12 mouse cellular contexts compared by ENCODE assay signal in genomic region chr7:127090154-127091113, GRCm38 (mm10). TPM values are rescaled to one million over a fixed set of nuclear protein-coding genes. Genes with fewer than 3 reads are reported as not detected.
DNase-seq lines count a peak whose midpoint lies in the region; ATAC-seq and TF ChIP-seq lines count a peak whose summit lies in the region.
"Had no signal": no experiment of that assay in that cellular context is flagged by ENCODE, and none has a peak within 500 bp of the region (broad histone marks: within the 10 kb centered on the region; RNA-seq: fewer than 3 reads in every experiment).

No protein-coding gene starts in this region.

- H3K9ac ChIP-seq in limb, embryonic 13.5 days: no peak overlapping the region
- H3K9ac ChIP-seq: embryonic facial prominence, embryonic 12.5 days had no signal

- no peak overlapping the region for H3K4me3 ChIP-seq in gastrocnemius, adult 2 months
- H3K4me3 ChIP-seq in spleen, adult 2 months (ENCODE audit: extremely low read depth, insufficient read depth, insufficient read length): peak overlapping the region; percentile 56
- no peak overlapping the region for H3K4me3 ChIP-seq in limb, embryonic 13.5 days
- H3K4me3 ChIP-seq: embryonic facial prominence, embryonic 12.5 days had no signal

- peak overlapping the region; percentile 46; the same call in 1 of the 2 replicates for H3K4me2 ChIP-seq in limb, embryonic 13.5 days (replicated peaks)

- peak overlapping the region; percentile 35; the same call in 1 of the 2 replicates for H3K27ac ChIP-seq in gastrocnemius, adult 2 months
- peak overlapping the region; percentile 99 for H3K27ac ChIP-seq in spleen, adult 2 months (ENCODE audit: insufficient read depth, low read length)
- H3K27ac ChIP-seq in limb, embryonic 13.5 days: no peak overlapping the region
- H3K27ac ChIP-seq: embryonic facial prominence, embryonic 12.5 days had no signal

- intact Hi-C loops in gastrocnemius, adult 2 months (cut with DNase I): no loop called here

- peaks cover 17% of the 10 kb centered on the region for H3K36me3 ChIP-seq in spleen, adult 2 months (ENCODE audit: control insufficient read depth, insufficient read depth, low read length)
- no peaks in the 10 kb centered on the region for H3K36me3 ChIP-seq in limb, embryonic 13.5 days
- H3K36me3 ChIP-seq: embryonic facial prominence, embryonic 12.5 days had no signal

- no peaks in the 10 kb centered on the region for H3K9me3 ChIP-seq in limb, embryonic 13.5 days
- H3K9me3 ChIP-seq: embryonic facial prominence, embryonic 12.5 days had no signal

- no peak for DNase-seq in gastrocnemius, adult 2 months
- no peak for DNase-seq in gastrocnemius, adult 18-20 months (ENCODE audit: low spot score)
- DNase-seq in spleen, adult 2 months (ENCODE audit: low read depth in 1 of 2, low spot score in 2 of 2): no peak
- no peak for DNase-seq in spleen, adult 12 weeks (ENCODE audit: low spot score)
- peak; percentile 44 for DNase-seq in thymus, postnatal 25 days
- no peak for DNase-seq in frontal cortex, postnatal 36 days (ENCODE audit: low spot score in 2 of 2)
- DNase-seq in layer of hippocampus, adult 11-12 months (ENCODE audit: low spot score): no peak

- no peak for TF ChIP-seq POLR2A in spleen, adult 2 months (IDR thresholded peaks at IDR 0.05; ENCODE audit: low read depth, low read length)

- no peak for ATAC-seq in limb, embryonic 13.5 days (ENCODE audit: low FRiP score, low read depth)

- peaks cover 18% of the 10 kb centered on the region for H3K4me1 ChIP-seq in spleen, adult 2 months (ENCODE audit: control insufficient read depth, insufficient read depth, insufficient read length)
- H3K4me1 ChIP-seq in limb, embryonic 13.5 days: 0 out of 2 replicates have a peak, but pooled peaks cover 9% of the 10 kb centered on the region

- WGBS in spleen, adult 2 months: 18% methylated on average over 20 of the region's 20 CpGs
- 82% methylated on average over 20 of the region's 20 CpGs for WGBS in limb, embryonic 13.5 days

- TF ChIP-seq CTCF in gastrocnemius, adult 2 months (IDR thresholded peaks at IDR 0.05): no peak
- no peak for TF ChIP-seq CTCF in spleen, adult 2 months (IDR thresholded peaks at IDR 0.05; ENCODE audit: extremely low read depth, insufficient read depth, insufficient read length, insufficient replicate concordance)

- no peaks in the 10 kb centered on the region for H3K27me3 ChIP-seq in spleen, adult 2 months (ENCODE audit: control insufficient read depth, insufficient read depth, low read length)
- H3K27me3 ChIP-seq in limb, embryonic 13.5 days: 0 out of 2 replicates have a peak, but pooled peaks cover 2% of the 10 kb centered on the region

RNA-seq across cellular contexts. Expression of gene AI467606, which starts 0.7 kb away (rescaled TPM):
- total RNA-seq in gastrocnemius, adult 2 months (2021): under 1 TPM; 0.51 to 0.92 TPM
- total RNA-seq in gastrocnemius, adult 18-20 months (2021): under 1 TPM; 0.50 to 0.93 TPM
- polyA plus RNA-seq in spleen, adult 2 months (2012; rRNA removed): 135 and 221 TPM in 2 replicates
- polyA plus RNA-seq in limb, embryonic 13.5 days (2015; fragmentation: Nextera tagmentation; extraction: Ambion mirVana): 2.6 and 2.7 TPM in 2 replicates

RNA-seq across cellular contexts. Expression of gene Zg16, which starts 3.3 kb away (rescaled TPM):
- total RNA-seq in gastrocnemius, adult 2 months (2021): not detected
- total RNA-seq in gastrocnemius, adult 18-20 months (2021): not detected
- 1,018 and 1,065 TPM in 2 replicates for polyA plus RNA-seq in spleen, adult 2 months (2012; rRNA removed)
- polyA plus RNA-seq in limb, embryonic 13.5 days (2015; fragmentation: Nextera tagmentation; extraction: Ambion mirVana): not detected in 2 replicates
- total RNA-seq: adrenal gland, adult 18-20 months; heart, postnatal 4 days; left cerebral cortex, postnatal 10 days had no signal
- polyA plus RNA-seq: embryonic facial prominence, embryonic 12.5 days had no signal

RNA-seq across cellular contexts. Expression of gene Qprt, which starts 31.6 kb away (rescaled TPM):
- under 1 TPM; 0.31 to 0.53 TPM for total RNA-seq in gastrocnemius, adult 2 months (2021)
- total RNA-seq in gastrocnemius, adult 18-20 months (2021): under 1 TPM; 0.37 to 0.55 TPM
- polyA plus RNA-seq in spleen, adult 2 months (2012; rRNA removed): 5.5 and 5.8 TPM in 2 replicates
- polyA plus RNA-seq in limb, embryonic 13.5 days (2015; fragmentation: Nextera tagmentation; extraction: Ambion mirVana): 3.1 and 3.4 TPM in 2 replicates

RNA-seq across cellular contexts. Expression of gene Spn, which starts 47.2 kb away (rescaled TPM):
- under 1 TPM in 1 of 2 experiments, not detected in 1; 0.17 TPM for total RNA-seq in gastrocnemius, adult 2 months (2021)
- total RNA-seq in gastrocnemius, adult 18-20 months (2021): under 1 TPM; 0.07 to 0.14 TPM
- polyA plus RNA-seq in spleen, adult 2 months (2012; rRNA removed): 54.6 and 56.6 TPM in 2 replicates
- polyA plus RNA-seq in limb, embryonic 13.5 days (2015; fragmentation: Nextera tagmentation; extraction: Ambion mirVana): 0.25 and 0.34 TPM in 2 replicates
- polyA plus RNA-seq: embryonic facial prominence, embryonic 12.5 days had no signal

RNA-seq across cellular contexts. Expression of gene Kif22, which starts 48.2 kb away (rescaled TPM):
- under 1 TPM; 0.66 to 0.84 TPM for total RNA-seq in gastrocnemius, adult 2 months (2021)
- 1 to 10 TPM; 1.2 to 1.7 TPM for total RNA-seq in gastrocnemius, adult 18-20 months (2021)
- 6.3 and 8.2 TPM in 2 replicates for polyA plus RNA-seq in spleen, adult 2 months (2012; rRNA removed)
- polyA plus RNA-seq in limb, embryonic 13.5 days (2015; fragmentation: Nextera tagmentation; extraction: Ambion mirVana): 113 and 118 TPM in 2 replicates
